Mouse (Mus musculus) mesoderm, embryonic 11.5 days (tissue): ENCODE results near the gene Mmd2.

ENCODE experiments used
- DNase-seq: peaks from one replicate; pipeline ENCODE4 v3.0.0-alpha.2; 2012; ENCODE audit warnings: low read depth, low spot score

Gene Mmd2

DNA sequence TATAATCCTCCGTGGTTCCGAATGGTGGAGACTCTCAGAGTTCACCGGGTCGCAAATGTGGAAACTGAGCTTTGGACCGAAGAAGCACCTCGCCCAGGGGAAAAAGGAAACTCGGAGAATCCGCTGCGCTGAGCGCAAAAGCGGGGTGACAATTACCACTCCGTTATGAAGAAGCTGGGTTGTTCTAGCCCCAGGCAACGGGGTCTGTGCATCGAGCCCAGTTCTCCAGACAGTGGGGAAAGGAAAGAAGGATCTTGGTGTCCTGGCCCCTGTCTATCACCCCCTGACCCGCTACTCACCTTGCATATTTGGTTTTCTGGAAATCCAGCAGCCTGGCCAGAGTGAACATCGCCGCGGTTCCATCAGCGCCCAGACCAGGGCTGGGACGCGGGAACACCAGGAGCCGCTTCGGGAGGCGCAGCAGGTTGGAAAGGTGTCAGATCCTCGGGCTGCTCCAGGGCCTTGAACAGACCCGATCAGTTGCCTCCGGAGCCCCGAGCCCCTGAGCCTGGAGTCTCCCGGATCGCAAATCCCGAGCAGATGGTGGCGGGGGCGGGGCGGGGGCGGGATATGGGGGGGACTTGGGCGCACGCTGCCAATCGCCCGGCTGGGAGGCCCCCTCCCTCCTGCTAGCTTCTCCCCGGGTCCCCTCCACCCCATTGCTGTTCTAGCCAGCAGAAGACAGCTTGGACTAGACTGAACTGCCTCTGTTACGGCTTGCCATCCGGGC is at the start of gene Mmd2:
TSS of gene Mmd2 (minus strand) at position 542 of the 730 bp plus-strand sequence.
- DNase-seq, result no peak

DNA sequence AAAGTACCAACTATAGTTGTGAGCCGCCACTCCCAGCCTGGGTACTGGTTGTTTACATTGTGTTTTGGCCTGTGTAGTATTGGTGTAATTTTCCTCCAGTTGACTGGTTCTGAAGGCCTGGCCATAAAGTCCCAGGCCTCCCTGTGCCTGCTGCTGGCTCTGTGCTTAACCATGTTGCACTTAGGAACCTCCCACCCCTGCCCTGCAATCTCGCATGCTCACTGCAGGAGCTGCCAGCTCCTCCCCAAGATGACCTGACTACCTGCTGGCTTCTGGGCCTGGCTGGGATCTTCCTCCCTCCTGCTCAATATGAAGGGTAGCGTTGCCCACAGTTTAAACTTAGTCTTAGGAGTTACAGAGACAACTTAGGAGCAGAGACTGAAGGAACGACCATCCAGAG is 43.7 kb upstream of the Mmd2 start:
- no peak for DNase-seq

DNA sequence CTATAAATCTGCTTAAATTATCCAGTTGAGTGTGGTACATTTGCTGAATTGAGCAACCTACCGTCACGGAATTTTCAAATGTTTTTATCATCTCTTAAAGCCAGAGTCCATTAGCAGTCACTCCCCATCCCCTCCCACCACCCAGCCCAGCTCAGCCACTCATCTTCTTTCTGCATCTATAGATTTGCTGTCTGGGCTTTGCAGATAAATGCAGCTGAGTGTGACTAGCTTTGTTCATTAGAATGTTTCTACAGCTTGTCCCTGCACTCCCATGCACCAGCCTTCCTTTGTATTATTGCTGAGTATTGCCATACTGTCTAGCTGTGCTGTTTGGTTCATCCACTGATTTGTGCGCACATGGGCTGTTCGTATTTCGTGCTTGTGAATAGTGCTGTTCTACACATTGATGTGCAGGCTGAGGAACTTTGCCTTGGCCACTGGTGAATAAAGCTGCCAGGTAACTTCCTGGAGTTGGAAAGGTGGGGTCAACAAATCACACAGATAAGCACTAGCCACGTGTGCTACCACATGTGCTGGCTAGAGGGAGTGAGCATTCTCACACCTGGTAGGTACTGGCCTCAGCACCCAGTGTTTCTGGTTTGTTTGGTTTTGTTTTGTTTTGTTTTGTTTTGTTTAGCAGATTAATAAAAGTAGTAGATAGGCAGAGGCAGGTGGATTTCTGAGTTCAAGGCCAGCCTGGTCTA is 42.3 kb upstream of the Mmd2 start:
- DNase-seq, result no peak

DNA sequence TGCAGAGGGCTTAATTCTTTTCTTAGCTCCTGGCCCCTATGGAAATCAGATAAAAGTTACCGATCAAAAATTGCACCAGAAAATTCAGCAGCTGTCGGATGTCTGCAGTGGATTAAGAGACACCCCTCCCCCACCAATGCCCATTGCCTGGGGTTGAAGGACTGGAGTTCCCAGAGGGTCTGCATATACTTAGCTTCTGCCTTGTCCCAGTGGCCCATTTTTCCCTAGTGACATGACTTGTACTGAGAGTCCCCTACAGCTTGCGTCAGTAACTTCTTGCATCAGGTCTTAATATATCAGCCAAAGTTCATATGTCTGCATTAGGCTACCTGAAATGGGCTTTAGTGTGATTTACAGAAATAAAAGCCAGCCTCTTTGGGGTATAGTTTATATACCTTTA is 41.8 kb upstream of the Mmd2 start:
- no peak for DNase-seq

DNA sequence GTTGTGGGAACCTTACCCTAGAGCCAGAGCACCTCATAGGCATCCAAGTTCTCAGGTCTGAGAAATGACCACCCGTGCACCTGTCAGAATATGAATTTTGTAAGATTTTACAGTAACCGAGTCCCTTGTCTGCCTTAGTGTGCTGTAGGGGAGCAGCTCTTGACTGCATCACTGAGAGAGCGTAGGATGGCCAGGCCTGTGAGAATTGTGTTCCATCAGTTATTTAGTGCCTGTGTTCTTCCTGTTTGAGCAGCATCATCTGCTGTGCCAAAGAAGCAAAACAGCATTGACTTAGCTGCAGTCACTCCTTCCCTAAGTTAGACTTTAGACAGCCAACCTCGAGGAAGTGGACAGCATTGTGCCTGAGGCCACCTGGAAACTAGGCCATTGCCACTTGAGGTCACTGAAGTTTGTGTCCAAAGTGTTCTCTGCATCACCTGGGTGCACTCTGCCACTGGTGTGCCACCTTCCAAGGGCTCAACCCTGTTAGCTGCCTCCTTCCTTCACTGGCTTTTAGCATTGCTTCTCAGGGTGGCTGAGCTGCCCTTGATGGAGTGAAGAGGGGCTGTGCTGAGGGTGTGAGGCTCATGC is 41.0 kb upstream of the Mmd2 start:
- DNase-seq, result no peak

- no peak for DNase-seq
These were observed 39.6 kb upstream of the Mmd2 start for GRCm38 (mm10) chr5:142648162-142648561.

DNA sequence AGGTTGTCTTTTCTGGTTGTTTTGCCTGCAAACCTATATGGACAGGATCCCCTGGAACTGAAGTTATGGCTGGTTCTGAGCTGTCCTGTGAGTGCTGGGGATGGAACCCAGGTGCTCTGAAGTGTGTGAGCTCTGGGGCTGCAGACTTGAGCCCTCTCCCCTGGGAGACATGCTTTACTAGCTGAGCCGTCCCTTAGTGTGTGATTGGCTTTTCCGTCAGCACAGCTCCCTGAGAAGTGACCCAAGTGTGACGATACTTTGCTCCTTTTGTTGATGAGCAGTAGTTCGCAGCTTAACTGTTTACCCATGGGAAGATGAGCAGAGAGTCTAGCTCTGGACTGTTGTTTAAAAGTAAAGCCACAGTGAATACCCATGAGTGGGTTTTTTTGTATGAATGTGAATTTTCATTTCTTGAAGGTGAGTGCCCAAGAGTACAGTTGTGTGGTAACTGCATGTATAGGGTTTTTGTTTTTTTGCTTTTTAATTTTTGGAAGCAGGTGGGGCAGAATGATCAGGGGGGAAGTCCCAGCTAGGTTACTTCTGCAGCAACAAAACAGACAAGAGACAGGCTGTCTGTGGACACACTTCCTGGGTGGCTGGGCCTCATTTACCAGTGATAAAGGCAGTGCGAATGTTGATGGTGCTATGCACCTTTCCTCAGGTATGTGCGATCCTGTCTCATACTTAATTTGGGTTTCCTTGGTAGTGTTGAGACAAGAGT is 32.9 kb upstream of the Mmd2 start:
- DNase-seq, result no peak

DNA sequence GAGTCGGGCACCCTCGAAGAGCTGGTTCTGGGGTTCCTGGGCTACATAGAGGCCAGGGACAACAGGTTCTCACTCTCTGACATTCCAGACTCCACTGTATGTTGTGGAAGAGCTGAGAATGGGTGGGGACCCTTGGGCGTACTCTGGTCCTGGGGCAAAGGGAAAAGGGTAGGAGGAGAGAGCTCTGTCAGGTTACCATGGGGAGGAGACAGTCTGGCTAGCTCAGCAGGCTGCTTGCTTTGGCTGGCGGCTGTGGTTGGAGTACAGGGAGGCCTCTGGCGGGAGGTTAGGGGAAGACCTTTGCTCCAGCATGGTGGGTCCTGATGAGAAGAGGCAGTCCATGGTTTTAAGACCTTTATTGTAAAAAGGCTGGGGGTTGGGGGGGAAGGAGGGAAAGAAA is 31.5 kb upstream of the Mmd2 start:
- no peak for DNase-seq

DNA sequence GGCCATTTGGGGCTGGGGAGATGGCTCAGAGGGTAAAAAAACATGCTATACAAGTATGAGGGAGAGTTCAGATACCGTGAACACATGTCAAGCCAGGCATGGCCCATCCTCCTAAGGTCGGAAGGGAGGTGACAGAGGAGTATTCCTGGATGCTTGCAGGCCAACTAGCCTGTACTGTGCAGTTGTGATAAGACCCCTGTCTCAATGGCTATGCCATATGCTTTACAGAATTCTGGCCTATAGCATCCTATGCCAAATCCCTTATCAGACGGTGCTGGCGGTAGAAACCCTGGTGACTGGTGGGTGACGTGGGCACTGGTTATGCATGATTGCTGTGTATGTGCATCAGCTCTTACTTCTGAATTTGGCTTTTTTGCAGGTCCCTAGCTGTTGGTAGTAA is 29.2 kb upstream of the Mmd2 start:
- DNase-seq, result no peak

GRCm38 (mm10) chr5:142630224-142630623 is 21.6 kb upstream of the Mmd2 start:
- no peak for DNase-seq

- no peak for DNase-seq
These were observed 21.0 kb upstream of the Mmd2 start for GRCm38 (mm10) chr5:142629663-142630025.

GRCm38 (mm10) chr5:142628726-142629662 is 20.4 kb upstream of the Mmd2 start:
- DNase-seq, result peak; percentile 98

GRCm38 (mm10) chr5:142627398-142627797 is 18.8 kb upstream of the Mmd2 start, which contains the start of gene Wipi2:
Gene Wipi2, plus strand, starts transcription at chr5:142627698.
- no peak for DNase-seq

DNA sequence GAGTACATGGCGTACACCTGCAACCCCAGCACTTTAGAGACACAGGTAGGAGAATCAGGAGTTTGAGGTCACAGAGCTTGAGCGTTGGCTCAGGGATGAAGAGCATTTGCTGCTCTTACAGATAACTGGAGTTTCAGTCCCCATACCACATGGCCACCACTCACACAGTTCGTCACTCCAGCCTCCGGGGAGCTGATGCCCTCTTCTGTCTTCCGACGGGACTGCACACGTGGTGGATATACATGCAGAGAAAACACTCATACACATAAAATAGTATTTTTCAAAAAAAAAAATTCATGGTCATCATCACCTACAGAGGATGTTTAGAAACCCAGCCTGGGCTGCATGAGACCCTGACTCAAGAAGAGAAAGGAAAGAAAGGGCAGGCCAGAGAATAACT is 14.5 kb upstream of the Mmd2 start:
- DNase-seq, result no peak

DNA sequence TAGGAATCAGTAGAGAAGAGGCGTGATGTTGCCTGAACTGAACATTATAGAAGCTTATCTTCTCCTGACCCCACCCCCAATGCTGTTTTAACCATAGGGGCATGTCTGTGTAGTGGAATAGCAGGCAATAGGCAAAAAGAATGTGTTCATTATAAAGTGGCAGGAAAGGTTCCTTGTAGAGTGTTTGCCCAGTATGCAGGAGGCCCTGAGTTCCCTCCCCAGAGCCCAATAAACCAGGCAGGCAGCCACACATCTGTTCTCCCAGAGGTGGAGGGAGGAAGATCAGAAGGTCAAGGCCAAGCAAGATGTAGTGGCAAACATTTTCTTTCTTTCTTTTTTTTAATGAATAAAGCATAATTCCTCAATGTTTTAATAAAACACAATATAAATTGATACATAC is 13.5 kb upstream of the Mmd2 start:
- no peak for DNase-seq

DNA sequence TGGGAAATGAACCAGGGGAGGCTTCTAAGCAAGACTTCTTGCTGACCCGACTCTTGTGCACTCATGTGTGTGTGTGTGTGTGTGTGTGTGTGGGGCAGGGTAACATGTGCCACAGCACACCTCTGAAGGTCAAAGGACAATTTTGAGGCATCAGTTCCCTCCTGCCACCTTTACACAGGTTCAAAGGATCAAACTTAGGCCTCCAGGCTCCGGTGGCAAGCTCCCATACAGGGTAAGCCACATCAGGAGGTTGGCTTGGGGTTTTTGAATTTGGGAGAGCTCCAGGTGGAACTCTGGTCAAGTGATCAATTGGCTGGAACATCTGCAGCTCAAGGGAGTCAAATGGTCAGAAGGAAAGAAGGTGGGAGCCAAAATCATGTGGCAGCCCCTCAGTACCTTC is 12.8 kb upstream of the Mmd2 start:
- no peak for DNase-seq

DNA sequence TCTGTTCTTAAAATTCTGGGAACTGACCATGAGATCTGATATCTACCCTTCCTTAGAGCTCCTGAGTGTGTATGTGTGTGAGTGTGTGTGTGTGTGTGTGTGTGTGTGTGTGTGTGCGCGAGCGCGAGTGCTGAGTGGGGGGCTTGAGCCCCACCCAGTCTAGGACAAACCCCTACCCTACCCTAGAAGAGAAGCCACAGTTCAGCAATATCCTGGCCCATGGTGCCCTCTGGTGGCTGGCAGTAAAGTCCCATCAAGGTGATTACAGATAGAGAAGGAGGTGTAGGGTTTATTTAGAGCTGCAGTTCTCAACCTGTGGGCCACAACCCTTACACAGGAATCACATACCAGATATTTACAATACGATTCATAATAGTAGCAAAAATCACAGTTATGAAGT is 11.3 kb upstream of the Mmd2 start:
- DNase-seq, result peak; percentile 55

GRCm38 (mm10) chr5:142616326-142616725 is 7.7 kb upstream of the Mmd2 start:
- no peak for DNase-seq

- no peak for DNase-seq
These were observed 7.0 kb upstream of the Mmd2 start for GRCm38 (mm10) chr5:142615638-142616037.

DNA sequence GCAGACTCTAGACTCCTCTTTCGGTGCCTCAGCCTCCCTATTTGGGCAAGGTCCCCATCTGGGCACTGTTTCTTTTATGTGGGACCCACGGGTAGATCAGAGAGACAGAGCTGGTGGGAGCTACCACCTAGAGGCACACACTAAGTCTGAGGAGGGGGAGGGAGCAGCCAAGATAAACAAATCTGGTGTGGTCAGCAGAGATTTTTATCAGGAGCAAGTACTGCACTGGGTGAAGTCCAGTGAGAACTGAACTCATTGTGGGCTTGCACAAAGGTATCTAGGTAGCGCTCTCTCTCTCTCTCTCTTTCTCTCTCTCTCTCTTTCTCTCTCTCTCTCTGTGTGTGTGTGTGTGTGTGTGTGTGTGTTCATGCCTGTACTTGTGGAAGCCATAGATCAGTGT is 5.9 kb upstream of the Mmd2 start:
- DNase-seq, result no peak

- no peak for DNase-seq
These were observed 1.8 kb upstream of the Mmd2 start for GRCm38 (mm10) chr5:142610362-142610761.
